ENCODE assay signal across 8 mouse cellular contexts in the genomic region with DNA sequence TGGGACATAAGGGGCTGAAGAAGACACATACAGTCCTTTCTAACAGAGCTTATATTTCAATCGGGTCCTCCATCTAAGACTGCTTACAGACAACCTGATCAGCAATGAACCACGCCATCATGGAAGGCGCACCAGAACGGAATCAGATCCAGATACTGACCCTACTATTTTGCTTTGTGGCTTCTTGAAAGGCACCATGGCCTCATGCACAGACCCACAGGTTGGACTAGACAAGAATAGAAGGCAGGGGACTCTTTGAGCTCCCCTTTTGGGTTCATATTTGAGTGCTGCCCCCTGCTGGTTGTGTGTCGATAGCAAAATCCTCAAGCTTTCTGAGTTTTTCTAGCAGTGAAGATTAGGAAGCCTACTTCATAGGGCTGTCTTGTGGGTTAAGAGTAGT.
DNase-seq lines count a peak whose midpoint lies in the region; ATAC-seq lines count a peak whose summit lies in the region.

No protein-coding gene starts in this region.

- peaks cover 4% of the 10 kb centered on the region for H3K4me1 ChIP-seq in lung, embryonic 16.5 days (replicated peaks; ENCODE audit: control insufficient read depth, insufficient read depth, low read length)

- WGBS in lung, embryonic 16.5 days = 21% methylated on average over 5 of the region's 5 CpGs

- H3K27me3 ChIP-seq in lung, embryonic 16.5 days (ENCODE audit: control insufficient read depth, insufficient read depth, low read depth, low read length) = no peaks in the 10 kb centered on the region

- DNase-seq in NIH3T3 (ENCODE audit: low read depth) = peak; percentile 88
- DNase-seq in cerebellum, adult 9-10 months = peak; percentile 80
- peak; percentile 76 for DNase-seq in forelimb bud, embryonic 11.5 days (ENCODE audit: low read depth, low spot score)
- DNase-seq in heart, postnatal 4 days = peak; percentile 90
- DNase-seq in layer of hippocampus, adult 9-10 months (ENCODE audit: low spot score) = peak; percentile 43
- DNase-seq in ovary, postnatal 14 days (ENCODE audit: low spot score) = peak; percentile 75
- DNase-seq in thymus, postnatal 10 days (ENCODE audit: low spot score in 2 of 2) = peak; percentile 66 to 88

- H3K9ac ChIP-seq in lung, embryonic 16.5 days (ENCODE audit: low read length) = no peak overlapping the region; the same call in 1 of the 2 replicates

- H3K36me3 ChIP-seq in lung, embryonic 16.5 days (ENCODE audit: control insufficient read depth, insufficient read depth, low read length) = no peaks in the 10 kb centered on the region

- H3K27ac ChIP-seq in lung, embryonic 16.5 days (ENCODE audit: low read length) = no peak overlapping the region

- H3K9me3 ChIP-seq in lung, embryonic 16.5 days (ENCODE audit: control insufficient read depth, low read length) = no peaks in the 10 kb centered on the region

- peak; percentile 56 for ATAC-seq in lung, embryonic 16.5 days (ENCODE audit: low read depth)

- H3K4me2 ChIP-seq in lung, embryonic 16.5 days (ENCODE audit: low read depth, low read length) = peak overlapping the region; percentile 64

- peak overlapping the region; percentile 38 for H3K4me3 ChIP-seq in lung, embryonic 16.5 days (ENCODE audit: low read length)
